Mouse (Mus musculus) embryonic facial prominence, embryonic 13.5 days (tissue): Measurements from ENCODE around the gene Ktn1. TPM values are rescaled to one million over a fixed set of nuclear protein-coding genes. Genes with fewer than 3 reads are reported as not detected.

ENCODE experiments used
- ATAC-seq: fragments of 200-750 bp; cut with Nextera tagmentation; 2 replicates; pipeline ENCODE4 v1.8.0; 2017; ENCODE audit warnings: low read depth; ENCODE audit not compliant: insufficient number of reproducible peaks, insufficient read depth, low FRiP score, low TSS enrichment
- H3K27ac ChIP-seq: fragments of 300-500 bp; sonication (generic); 2 replicates; pipeline ENCODE4 v1.5.1; 2015; ENCODE audit warnings: moderate library complexity, mild to moderate bottlenecking, inconsistent platforms
- H3K27me3 ChIP-seq: fragments of 300-500 bp; sonication (generic); 2 replicates; pipeline ENCODE4 v1.6.1; 2015; ENCODE audit warnings: mild to moderate bottlenecking, inconsistent platforms
- H3K36me3 ChIP-seq: fragments of 300-500 bp; sonication (generic); 2 replicates; pipeline ENCODE4 v1.6.1; 2015; ENCODE audit warnings: mild to moderate bottlenecking, inconsistent platforms
- H3K4me1 ChIP-seq: fragments of 300-500 bp; sonication (generic); 2 replicates; pipeline ENCODE4 v1.6.1; 2015; ENCODE audit warnings: inconsistent platforms
- H3K4me2 ChIP-seq: fragments of 300-500 bp; sonication (generic); 2 replicates; pipeline ENCODE4 v1.6.1; 2015; ENCODE audit warnings: moderate library complexity, mild to moderate bottlenecking, inconsistent platforms
- H3K4me3 ChIP-seq: fragments of 300-500 bp; sonication (generic); 2 replicates; pipeline ENCODE4 v1.5.1; 2015; ENCODE audit warnings: mild to moderate bottlenecking, inconsistent platforms
- H3K9ac ChIP-seq: fragments of 300-500 bp; sonication (generic); 2 replicates; pipeline ENCODE4 v1.6.1; 2015; ENCODE audit warnings: mild to moderate bottlenecking, inconsistent platforms
- H3K9me3 ChIP-seq: fragments of 300-500 bp; sonication (generic); 2 replicates; pipeline ENCODE4 v1.6.1; 2016; ENCODE audit warnings: inconsistent platforms
- WGBS: fragments of 180-500 bp; shearing (Covaris S2); methylation state at CpG from one replicate; pipeline ENCODE4 v1.1.7; 2015; ENCODE audit warnings: mixed read lengths; 5-methylcytosine and 5-hydroxymethylcytosine counted together
- polyA plus RNA-seq: library from polyadenylated mRNA; unstranded; fragments of >200 nt; fragmentation: Nextera tagmentation; extraction: Ambion mirVana; gene quantifications from 2 replicates; pipeline ENCODE4 v1.2.1, GENCODE M21; 2015

The Ktn1 gene
- polyA plus RNA-seq, 1 experiment from 2014 or later: 62.4 TPM

GRCm38 (mm10) chr14:47645620-47646019, 2.6 kb upstream of the Ktn1 start:
- H3K27me3 ChIP-seq: no peaks in the 10 kb centered on the region
- ATAC-seq: no peak
- 50% methylated on average over 7 of the region's 7 CpGs for WGBS

GRCm38 (mm10) chr14:47646246-47646645, 2.0 kb upstream of the Ktn1 start:
- no peak for ATAC-seq
- H3K4me2 ChIP-seq: no peak overlapping the region
- peaks cover 9% of the 10 kb centered on the region for H3K4me1 ChIP-seq
- no peak overlapping the region for H3K4me3 ChIP-seq
- no peak overlapping the region for H3K27ac ChIP-seq
- 49% methylated on average over 5 of the region's 5 CpGs for WGBS
- no peaks in the 10 kb centered on the region for H3K36me3 ChIP-seq
- H3K27me3 ChIP-seq: no peaks in the 10 kb centered on the region
- no peak overlapping the region for H3K9ac ChIP-seq
- no peaks in the 10 kb centered on the region for H3K9me3 ChIP-seq

More at GRCm38 (mm10) chr14:47645620-47646019, 2.6 kb upstream of the Ktn1 start:
- Histone ChIP-seq H3K4me3 (no peak overlapping the region), H3K36me3 (no peaks in the 10 kb centered on the region), H3K27ac (no peak overlapping the region), H3K9me3 (no peaks in the 10 kb centered on the region), H3K4me1 (peaks cover 6% of the 10 kb centered on the region), H3K4me2 (no peak overlapping the region), H3K9ac (no peak overlapping the region)

- H3K9me3 ChIP-seq: no peaks in the 10 kb centered on the region
- ATAC-seq: no peak
- H3K4me2 ChIP-seq: no peak overlapping the region
- H3K27me3 ChIP-seq: no peaks in the 10 kb centered on the region
- H3K9ac ChIP-seq: no peak overlapping the region
- peaks cover 9% of the 10 kb centered on the region for H3K4me1 ChIP-seq
- H3K27ac ChIP-seq: no peak overlapping the region
- no peak overlapping the region for H3K4me3 ChIP-seq
- H3K36me3 ChIP-seq: no peaks in the 10 kb centered on the region
- WGBS: 65% methylated on average over 9 of the region's 9 CpGs
Measured at GRCm38 (mm10) chr14:47646696-47647516, 1.3 kb upstream of the Ktn1 start.

- ATAC-seq: peak; percentile 87
- peak overlapping the region; percentile 92 for H3K27ac ChIP-seq
Measured at GRCm38 (mm10) chr14:47648706-47649630, 720 bp downstream of the Ktn1 start.

GRCm38 (mm10) chr14:47649631-47650337, 1.5 kb downstream of the Ktn1 start:
- under 1% methylated on average over 46 of the region's 46 CpGs for WGBS

More at GRCm38 (mm10) chr14:47648706-47649630, 720 bp downstream of the Ktn1 start:
- Histone ChIP-seq H3K4me2 (peak overlapping the region; percentile 78), H3K4me3 (peak overlapping the region; percentile 99), H3K9ac (peak overlapping the region; percentile 96), H3K9me3 (no peaks in the 10 kb centered on the region), H3K4me1 (peaks cover 9% of the 10 kb centered on the region), H3K27me3 (no peaks in the 10 kb centered on the region), H3K36me3 (no peaks in the 10 kb centered on the region)
- under 1% methylated on average over 79 of the region's 82 CpGs for WGBS

GRCm38 (mm10) chr14:47650338-47650720, 2.1 kb downstream of the Ktn1 start:
- Histone ChIP-seq H3K9ac (peak overlapping the region; percentile 96), H3K4me2 (peak overlapping the region; percentile 78), H3K36me3 (no peaks in the 10 kb centered on the region), H3K9me3 (no peaks in the 10 kb centered on the region), H3K4me1 (peaks cover 9% of the 10 kb centered on the region), H3K27me3 (no peaks in the 10 kb centered on the region), H3K27ac (no peak overlapping the region), H3K4me3 (peak overlapping the region; percentile 99)
- 27% methylated on average over 6 of the region's 6 CpGs for WGBS
- no peak for ATAC-seq

More at GRCm38 (mm10) chr14:47649631-47650337, 1.5 kb downstream of the Ktn1 start:
- Histone ChIP-seq H3K4me3 (peak overlapping the region; percentile 99), H3K4me1 (peaks cover 9% of the 10 kb centered on the region), H3K36me3 (no peaks in the 10 kb centered on the region), H3K9me3 (no peaks in the 10 kb centered on the region), H3K27ac (peak overlapping the region; percentile 92), H3K4me2 (peak overlapping the region; percentile 78), H3K9ac (peak overlapping the region; percentile 96), H3K27me3 (no peaks in the 10 kb centered on the region)
- ATAC-seq: peak; percentile 82

- Histone ChIP-seq H3K4me1 (peaks cover 9% of the 10 kb centered on the region), H3K9ac (no peak overlapping the region), H3K4me2 (no peak overlapping the region), H3K27ac (no peak overlapping the region), H3K36me3 (peaks cover 2% of the 10 kb centered on the region), H3K27me3 (no peaks in the 10 kb centered on the region), H3K9me3 (no peaks in the 10 kb centered on the region), H3K4me3 (no peak overlapping the region)
- ATAC-seq: no peak
- 70% methylated on average over 4 of the region's 4 CpGs for WGBS
Measured at GRCm38 (mm10) chr14:47651272-47651671, 3.0 kb downstream of the Ktn1 start.

GRCm38 (mm10) chr14:47655444-47655843, 7.2 kb downstream of the Ktn1 start:
- H3K4me2 ChIP-seq: no peak overlapping the region
- ATAC-seq: no peak
- WGBS: 74% methylated on average over 2 of the region's 2 CpGs

GRCm38 (mm10) chr14:47663844-47664469, 15.7 kb downstream of the Ktn1 start:
- no peak overlapping the region for H3K4me3 ChIP-seq

More at GRCm38 (mm10) chr14:47655444-47655843, 7.2 kb downstream of the Ktn1 start:
- no peaks in the 10 kb centered on the region for H3K9me3 ChIP-seq
- H3K27me3 ChIP-seq: no peaks in the 10 kb centered on the region
- H3K4me1 ChIP-seq: peaks cover 12% of the 10 kb centered on the region
- H3K9ac ChIP-seq: no peak overlapping the region
- no peak overlapping the region for H3K4me3 ChIP-seq
- H3K27ac ChIP-seq: no peak overlapping the region
- H3K36me3 ChIP-seq: peaks cover 5% of the 10 kb centered on the region

GRCm38 (mm10) chr14:47664470-47664864, 16.2 kb downstream of the Ktn1 start:
- Histone ChIP-seq H3K36me3 (peaks cover 37% of the 10 kb centered on the region), H3K9ac (no peak overlapping the region), H3K9me3 (no peaks in the 10 kb centered on the region), H3K27me3 (no peaks in the 10 kb centered on the region), H3K27ac (no peak overlapping the region), H3K4me3 (no peak overlapping the region), H3K4me2 (no peak overlapping the region), H3K4me1 (no peaks in the 10 kb centered on the region)
- ATAC-seq: no peak

More at GRCm38 (mm10) chr14:47663844-47664469, 15.7 kb downstream of the Ktn1 start:
- no peak for ATAC-seq
- Histone ChIP-seq H3K36me3 (peaks cover 33% of the 10 kb centered on the region), H3K27me3 (no peaks in the 10 kb centered on the region), H3K9me3 (no peaks in the 10 kb centered on the region), H3K9ac (no peak overlapping the region), H3K4me2 (no peak overlapping the region), H3K4me1 (no peaks in the 10 kb centered on the region), H3K27ac (no peak overlapping the region)
- 86% methylated on average over 11 of the region's 11 CpGs for WGBS
